Mouse (Mus musculus) heart, postnatal 25 days (tissue): Measurements from ENCODE around the gene Isyna1. TPM values are rescaled to one million over a fixed set of nuclear protein-coding genes. Genes with fewer than 3 reads are reported as not detected.

ENCODE experiments used
- DNase-seq: peaks from one replicate; pipeline ENCODE4 v3.0.0; 2022; ENCODE audit warnings: low spot score
- intact Hi-C: fragments of 180-260 bp; cut with DNase I; formaldehyde crosslinking; loops from one replicate; pipeline ENCODE4 v1.15.1; 2025
- total RNA-seq, 2 experiments: library from RNA; stranded (reverse); gene quantifications; 2 replicates each; pipeline ENCODE4 v1.2.3; 2021

The Isyna1 gene
- total RNA-seq, 2 experiments from 2014 or later = 21.5 to 25.1 TPM

- intact Hi-C loops = loop anchor here (10.0 kb wide), 1 partner anchor 55 kb away; no protein-coding TSS in a partner anchor
Observed at GRCm38 (mm10) chr8:70599507-70600290, 5.5 kb downstream of the Isyna1 start.

GRCm38 (mm10) chr8:70600473-70601270 is 6.5 kb downstream of the Isyna1 start:
- intact Hi-C loops = no loop called here
- no peak for DNase-seq

More at GRCm38 (mm10) chr8:70599507-70600290, 5.5 kb downstream of the Isyna1 start:
- no peak for DNase-seq

GRCm38 (mm10) chr8:70601271-70601649 is 7.1 kb downstream of the Isyna1 start:
- intact Hi-C loops = no loop called here
- no peak for DNase-seq

GRCm38 (mm10) chr8:70602139-70602811 is 8.1 kb downstream of the Isyna1 start:
- intact Hi-C loops = no loop called here
- DNase-seq = no peak

- intact Hi-C loops = no loop called here
- no peak for DNase-seq
Observed at GRCm38 (mm10) chr8:70604558-70604957, 10.4 kb downstream of the Isyna1 start.

- DNase-seq = no peak
- intact Hi-C loops = no loop called here
Observed at GRCm38 (mm10) chr8:70605871-70606779, 12.0 kb downstream of the Isyna1 start.

GRCm38 (mm10) chr8:70606780-70607602 is 12.8 kb downstream of the Isyna1 start:
- no peak for DNase-seq
- intact Hi-C loops = no loop called here

GRCm38 (mm10) chr8:70607603-70607897 is 13.4 kb downstream of the Isyna1 start:
- intact Hi-C loops = no loop called here
- DNase-seq = no peak

GRCm38 (mm10) chr8:70607898-70608748 is 13.9 kb downstream of the Isyna1 start:
- intact Hi-C loops = no loop called here
- peak; percentile 51 for DNase-seq

- intact Hi-C loops = no loop called here
- no peak for DNase-seq
Observed at GRCm38 (mm10) chr8:70608749-70609367, 14.7 kb downstream of the Isyna1 start, which contains the start of gene Ssbp4. Gene Ssbp4 (minus strand): TSS chr8:70608872.

- intact Hi-C loops = no loop called here
- peak; percentile 91 for DNase-seq
Observed at GRCm38 (mm10) chr8:70609368-70609848, 15.2 kb downstream of the Isyna1 start.

GRCm38 (mm10) chr8:70609849-70610795 is 15.9 kb downstream of the Isyna1 start:
- intact Hi-C loops = loop anchor here (2.0 to 5.0 kb wide), 3 partner anchors 42 to 147 kb away; no protein-coding TSS in a partner anchor
- DNase-seq = peak; percentile 94

GRCm38 (mm10) chr8:70610796-70611771 is 16.9 kb downstream of the Isyna1 start:
- intact Hi-C loops = loop anchor here (2.0 to 5.0 kb wide), 3 partner anchors 41 to 146 kb away; no protein-coding TSS in a partner anchor

GRCm38 (mm10) chr8:70611849-70612248 is 17.7 kb downstream of the Isyna1 start:
- intact Hi-C loops = loop anchor here (2.0 to 5.0 kb wide), 4 partner anchors 17 to 145 kb away; no protein-coding TSS in a partner anchor
- DNase-seq = peak; percentile 73

More at GRCm38 (mm10) chr8:70610796-70611771, 16.9 kb downstream of the Isyna1 start:
- peak; percentile 77 for DNase-seq

GRCm38 (mm10) chr8:70613763-70614162 is 19.6 kb downstream of the Isyna1 start:
- intact Hi-C loops = loop anchor here (2.0 to 5.0 kb wide), 3 partner anchors 15 to 144 kb away; no protein-coding TSS in a partner anchor
- DNase-seq = no peak
